Mouse (Mus musculus): Measurements from ENCODE around the gene Calm3. TPM values are rescaled to one million over a fixed set of nuclear protein-coding genes. Genes with fewer than 3 reads are reported as not detected.
A peak's percentile ranks its signal among the peaks of the same experiment; 100 is the strongest.

The Calm3 gene
- polyA plus RNA-seq, 1 experiment from 2014 or later = 295 TPM

DNA sequence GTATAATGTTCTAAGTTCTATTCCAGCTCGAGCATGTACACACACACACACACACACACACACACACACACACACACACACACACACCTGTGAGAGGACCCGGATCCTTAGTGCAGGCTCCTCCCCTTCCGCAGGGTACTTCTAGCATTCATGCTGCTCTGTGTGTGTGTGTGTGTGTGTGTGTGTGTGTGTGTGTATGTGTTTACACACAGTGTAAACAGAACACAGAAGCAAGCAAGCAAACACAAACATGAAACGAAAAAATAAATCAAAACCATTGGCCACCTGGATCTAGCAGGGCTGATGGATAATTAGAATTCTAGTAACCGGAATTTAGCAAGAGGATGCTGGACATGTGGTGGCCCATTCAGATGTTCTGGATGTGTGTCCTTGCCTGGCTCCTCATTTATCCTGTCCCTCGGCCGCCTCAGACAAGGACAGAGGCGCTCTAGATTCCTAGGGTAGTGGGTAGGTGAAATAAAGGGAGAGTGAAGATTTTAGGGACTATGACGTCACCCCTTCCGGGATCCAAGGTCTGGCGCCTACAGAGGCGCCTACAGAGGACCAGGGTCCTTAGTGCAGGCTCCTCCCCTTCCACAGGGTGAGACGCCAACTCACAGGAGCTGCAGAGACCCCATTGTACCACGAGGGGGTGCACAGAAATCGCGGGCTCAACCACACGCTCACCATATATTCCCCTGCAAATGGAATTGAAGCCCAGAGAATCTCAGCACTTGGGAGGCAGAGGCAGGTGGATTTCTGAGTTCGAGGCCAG lies 27.1 kb upstream of the Calm3 start:
- Histone ChIP-seq H3K9ac (ENCODE audit: low read length) (no peak overlapping the region), H3K27ac (ENCODE audit: low read depth, low read length) (no peak overlapping the region), H3K9me3 (ENCODE audit: control insufficient read depth, low read length) (no peaks in the 10 kb centered on the region), H3K27me3 (ENCODE audit: control insufficient read depth, insufficient read depth, low read length) (peaks cover 43% of the 10 kb centered on the region), H3K4me1 (ENCODE audit: control insufficient read depth, insufficient read depth, low read length) (peaks cover 25% of the 10 kb centered on the region), H3K36me3 (ENCODE audit: control insufficient read depth, insufficient read depth, low read length) (no peaks in the 10 kb centered on the region), H3K4me2 (no peak overlapping the region), H3K4me3 (ENCODE audit: low read depth, low read length) (no peak overlapping the region)
- peak; percentile 98 for DNase-seq (ENCODE audit: low spot score, missing footprints)
- peak; percentile 69 for ATAC-seq (ENCODE audit: low FRiP score)
- WGBS = 31% methylated on average over 18 of the region's 18 CpGs

DNA sequence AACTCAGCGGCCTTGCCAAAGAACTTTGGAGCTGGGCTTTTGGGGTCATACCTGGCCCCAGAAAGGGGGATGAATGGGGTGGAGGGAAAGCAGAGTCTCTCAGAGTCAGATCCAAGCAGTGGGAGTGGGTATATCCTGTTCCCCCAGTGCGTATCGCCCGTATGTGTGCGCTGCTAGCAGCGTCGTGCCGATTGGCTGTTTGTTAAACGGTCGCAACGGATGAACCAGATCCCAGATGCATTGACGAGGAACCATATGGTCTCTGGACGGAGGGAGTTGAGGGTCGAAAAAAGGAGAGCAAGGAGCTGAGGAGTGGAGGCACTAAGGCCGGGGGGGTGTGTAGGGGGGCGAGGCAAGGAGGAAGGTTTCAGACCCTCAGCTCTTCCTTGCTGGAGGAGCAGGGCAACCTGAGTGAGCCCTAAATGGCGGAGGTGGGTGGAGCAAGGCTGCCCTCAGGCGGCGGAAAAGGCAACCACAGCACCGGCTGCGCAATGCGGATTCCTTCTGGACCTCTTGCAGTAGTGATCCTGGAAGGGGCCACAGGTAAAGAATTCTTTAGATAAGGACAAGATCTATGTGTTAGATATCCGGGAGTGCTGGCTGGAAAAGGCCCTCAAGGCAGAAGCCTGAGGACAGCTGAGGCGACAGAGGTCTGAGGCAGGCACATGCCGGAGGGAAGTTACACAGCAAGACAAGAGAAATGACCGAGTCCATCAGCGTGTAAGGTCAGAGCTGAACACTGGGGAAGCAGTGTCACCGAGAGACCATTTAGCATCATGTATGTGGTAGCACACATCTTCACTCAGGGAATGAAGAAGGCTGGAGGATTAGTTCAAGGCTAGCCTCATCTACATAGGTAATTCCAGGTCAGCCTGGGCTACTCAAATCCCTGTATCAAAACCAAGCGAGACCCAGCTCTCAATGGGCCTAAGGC lies 26.3 kb upstream of the Calm3 start:
- H3K27me3 ChIP-seq (ENCODE audit: control insufficient read depth, insufficient read depth, low read length) = peaks cover 52% of the 10 kb centered on the region

DNA sequence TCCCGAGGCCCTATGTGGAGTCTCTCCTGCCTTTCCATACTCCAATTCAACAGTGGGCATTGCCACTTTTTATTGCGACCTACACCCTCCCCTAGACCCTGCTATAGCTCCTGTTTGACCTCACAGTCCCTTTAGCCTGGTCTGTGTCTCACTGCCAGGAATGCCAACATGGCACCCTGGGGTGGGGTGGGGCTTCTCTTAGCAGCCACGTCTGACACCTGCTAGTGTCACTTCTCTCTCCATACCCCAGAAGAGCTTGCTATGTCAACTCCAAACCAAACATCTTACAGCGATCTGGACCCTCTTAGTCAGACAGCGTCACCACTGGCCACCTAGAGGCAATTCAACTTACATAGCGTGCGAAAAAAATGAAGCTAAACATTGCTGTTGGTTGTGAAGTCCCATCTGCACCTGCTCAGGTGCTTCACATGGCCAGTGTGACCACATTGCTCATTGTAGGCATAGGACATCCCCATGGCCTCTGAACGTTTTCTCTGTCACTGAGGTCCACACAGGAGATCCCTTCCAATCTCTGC lies 25.1 kb upstream of the Calm3 start:
- ATAC-seq (ENCODE audit: low FRiP score) (no peak), DNase-seq (ENCODE audit: low spot score, missing footprints) (no peak)
- Histone ChIP-seq H3K27ac (ENCODE audit: low read depth, low read length) (no peak overlapping the region), H3K9me3 (ENCODE audit: control insufficient read depth, low read length) (no peaks in the 10 kb centered on the region), H3K4me2 (no peak overlapping the region), H3K4me1 (ENCODE audit: control insufficient read depth, insufficient read depth, low read length) (peaks cover 34% of the 10 kb centered on the region), H3K36me3 (ENCODE audit: control insufficient read depth, insufficient read depth, low read length) (no peaks in the 10 kb centered on the region), H3K4me3 (ENCODE audit: low read depth, low read length) (no peak overlapping the region), H3K9ac (ENCODE audit: low read length) (no peak overlapping the region), H3K27me3 (ENCODE audit: control insufficient read depth, insufficient read depth, low read length) (peaks cover 56% of the 10 kb centered on the region)
- WGBS = 46% methylated on average over 8 of the region's 8 CpGs

More for the DNA sequence above, 26.3 kb upstream of the Calm3 start:
- Histone ChIP-seq H3K36me3 (ENCODE audit: control insufficient read depth, insufficient read depth, low read length) (no peaks in the 10 kb centered on the region), H3K27ac (ENCODE audit: low read depth, low read length) (no peak overlapping the region), H3K4me2 (peak overlapping the region; percentile 55), H3K4me1 (ENCODE audit: control insufficient read depth, insufficient read depth, low read length) (peaks cover 29% of the 10 kb centered on the region), H3K9ac (ENCODE audit: low read length) (peak overlapping the region; percentile 48), H3K4me3 (ENCODE audit: low read depth, low read length) (peak overlapping the region; percentile 27), H3K9me3 (ENCODE audit: control insufficient read depth, low read length) (no peaks in the 10 kb centered on the region)
- DNase-seq (ENCODE audit: low spot score, missing footprints) = peak; percentile 99
- 13% methylated on average over 29 of the region's 29 CpGs for WGBS
- ATAC-seq (ENCODE audit: low FRiP score) = peak; percentile 56

DNA sequence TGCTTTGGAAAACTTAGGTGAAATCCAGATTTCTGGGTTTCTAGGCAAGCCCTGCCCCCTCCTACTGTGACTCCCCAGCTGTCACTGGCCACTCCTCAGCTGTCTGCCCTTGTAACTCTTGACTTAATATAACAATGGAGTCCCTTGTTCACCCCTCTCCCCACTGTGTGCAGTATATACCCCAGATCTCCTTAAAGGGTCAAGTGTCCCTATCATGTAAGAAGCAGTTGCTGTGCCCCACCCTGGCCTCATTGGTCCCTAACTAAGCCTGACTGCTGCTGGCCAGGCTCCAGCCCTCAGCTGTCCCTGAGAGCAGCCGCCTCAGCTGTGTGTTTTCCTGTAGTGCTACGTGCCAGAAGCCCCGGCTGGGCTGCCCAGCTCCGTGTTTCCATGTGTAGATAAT lies 24.0 kb upstream of the Calm3 start:
- Histone ChIP-seq H3K27me3 (ENCODE audit: control insufficient read depth, insufficient read depth, low read length) (peaks cover 56% of the 10 kb centered on the region), H3K27ac (ENCODE audit: low read depth, low read length) (no peak overlapping the region), H3K9ac (ENCODE audit: low read length) (peak overlapping the region; percentile 36; the same call in 1 of the 2 replicates), H3K36me3 (ENCODE audit: control insufficient read depth, insufficient read depth, low read length) (no peaks in the 10 kb centered on the region), H3K4me3 (ENCODE audit: low read depth, low read length) (peak overlapping the region; percentile 39), H3K9me3 (ENCODE audit: control insufficient read depth, low read length) (no peaks in the 10 kb centered on the region), H3K4me2 (peak overlapping the region; percentile 62), H3K4me1 (ENCODE audit: control insufficient read depth, insufficient read depth, low read length) (peaks cover 38% of the 10 kb centered on the region)
- no peak for ATAC-seq (ENCODE audit: low FRiP score)
- WGBS = 7% methylated on average over 4 of the region's 4 CpGs
- peak; percentile 88 for DNase-seq (ENCODE audit: low spot score, missing footprints)

- H3K36me3 ChIP-seq (ENCODE audit: control insufficient read depth, insufficient read depth, low read length) = no peaks in the 10 kb centered on the region
- 16% methylated on average over 21 of the region's 22 CpGs for WGBS
- H3K4me1 ChIP-seq (ENCODE audit: control insufficient read depth, insufficient read depth, low read length) = peaks cover 38% of the 10 kb centered on the region
- H3K9ac ChIP-seq (ENCODE audit: low read length) = peak overlapping the region; percentile 37
- DNase-seq (ENCODE audit: low spot score, missing footprints) (no peak), ATAC-seq (ENCODE audit: low FRiP score) (no peak)
- H3K4me3 ChIP-seq (ENCODE audit: low read depth, low read length) = peak overlapping the region; percentile 39
- peak overlapping the region; percentile 62 for H3K4me2 ChIP-seq
- peaks cover 56% of the 10 kb centered on the region for H3K27me3 ChIP-seq (ENCODE audit: control insufficient read depth, insufficient read depth, low read length)
- no peaks in the 10 kb centered on the region for H3K9me3 ChIP-seq (ENCODE audit: control insufficient read depth, low read length)
- no peak overlapping the region for H3K27ac ChIP-seq (ENCODE audit: low read depth, low read length)
Observed at GRCm38 (mm10) chr7:16947349-16947895, 23.5 kb upstream of the Calm3 start.

DNA sequence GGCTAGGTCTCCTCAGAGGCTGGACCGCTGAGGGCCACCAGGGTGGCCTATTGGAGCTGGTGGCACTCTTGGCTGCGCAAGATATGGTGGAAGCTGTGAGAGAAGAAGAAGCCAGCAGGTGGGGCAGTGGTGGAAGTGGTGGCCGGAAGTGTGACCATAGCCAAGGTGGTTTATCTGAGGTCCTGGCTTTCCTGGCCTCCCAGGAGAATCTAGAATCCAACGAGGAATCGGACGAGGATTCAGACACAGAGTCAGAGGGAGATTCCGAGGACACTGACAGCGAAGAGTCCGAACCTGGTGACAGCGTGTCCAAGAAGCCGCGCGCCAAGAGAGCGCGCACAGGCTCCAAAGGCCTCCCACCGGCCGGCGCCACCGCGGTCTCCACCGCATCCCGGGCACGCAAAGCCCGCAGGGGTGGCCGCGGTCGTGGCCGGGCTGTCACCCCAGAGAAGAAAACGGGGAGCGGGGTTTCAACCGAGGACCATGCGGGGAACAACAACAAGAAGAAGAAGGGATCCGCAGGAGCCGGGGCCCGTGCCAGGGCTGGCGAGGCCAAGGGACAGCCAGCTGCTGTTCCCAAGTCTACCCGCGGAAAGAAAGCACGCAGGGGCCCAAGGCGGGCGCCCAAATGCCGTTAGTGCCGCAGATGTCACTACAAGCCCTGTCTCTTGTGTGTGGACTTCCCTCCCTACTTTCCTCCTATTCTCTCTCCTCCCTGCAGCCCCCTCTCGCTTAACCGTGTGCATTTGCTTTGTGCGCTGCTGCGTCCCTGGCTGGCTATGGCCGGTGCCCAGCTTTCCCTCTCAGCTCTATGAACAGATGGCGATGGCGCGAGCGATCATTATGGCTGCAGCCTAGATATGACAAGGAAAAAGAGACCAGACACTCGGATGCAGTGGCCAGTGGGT lies 22.8 kb upstream of the Calm3 start:
- no peak overlapping the region for H3K27ac ChIP-seq (ENCODE audit: low read depth, low read length)
- WGBS = 2% methylated on average over 53 of the region's 53 CpGs
- peak overlapping the region; percentile 39 for H3K4me3 ChIP-seq (ENCODE audit: low read depth, low read length)
- no peaks in the 10 kb centered on the region for H3K36me3 ChIP-seq (ENCODE audit: control insufficient read depth, insufficient read depth, low read length)
- peak overlapping the region; percentile 37 for H3K9ac ChIP-seq (ENCODE audit: low read length)
- H3K9me3 ChIP-seq (ENCODE audit: control insufficient read depth, low read length) = no peaks in the 10 kb centered on the region
- H3K4me2 ChIP-seq = peak overlapping the region; percentile 62
- H3K27me3 ChIP-seq (ENCODE audit: control insufficient read depth, insufficient read depth, low read length) = peaks cover 56% of the 10 kb centered on the region
- peaks cover 38% of the 10 kb centered on the region for H3K4me1 ChIP-seq (ENCODE audit: control insufficient read depth, insufficient read depth, low read length)
- DNase-seq (ENCODE audit: low spot score, missing footprints) = peak; percentile 93
- no peak for ATAC-seq (ENCODE audit: low FRiP score)

- Histone ChIP-seq H3K9ac (ENCODE audit: low read length) (peak overlapping the region; percentile 80), H3K9me3 (ENCODE audit: control insufficient read depth, low read length) (no peaks in the 10 kb centered on the region), H3K27ac (ENCODE audit: low read depth, low read length) (no peak overlapping the region), H3K4me1 (ENCODE audit: control insufficient read depth, insufficient read depth, low read length) (peaks cover 38% of the 10 kb centered on the region), H3K27me3 (ENCODE audit: control insufficient read depth, insufficient read depth, low read length) (peaks cover 54% of the 10 kb centered on the region), H3K36me3 (ENCODE audit: control insufficient read depth, insufficient read depth, low read length) (no peaks in the 10 kb centered on the region), H3K4me3 (ENCODE audit: low read depth, low read length) (peak overlapping the region; percentile 62), H3K4me2 (peak overlapping the region; percentile 83)
- ATAC-seq (ENCODE audit: low FRiP score) (no peak), DNase-seq (ENCODE audit: low spot score, missing footprints) (peak; percentile 90)
- 10% methylated on average over 17 of the region's 17 CpGs for WGBS
Observed at GRCm38 (mm10) chr7:16945419-16945818, 21.5 kb upstream of the Calm3 start.

- peak overlapping the region; percentile 80 for H3K9ac ChIP-seq (ENCODE audit: low read length)
- H3K27ac ChIP-seq (ENCODE audit: low read depth, low read length) = peak overlapping the region; percentile 57
- H3K4me2 ChIP-seq = peak overlapping the region; percentile 83
- no peaks in the 10 kb centered on the region for H3K9me3 ChIP-seq (ENCODE audit: control insufficient read depth, low read length)
- H3K4me3 ChIP-seq (ENCODE audit: low read depth, low read length) = peak overlapping the region; percentile 62
- DNase-seq (ENCODE audit: low spot score, missing footprints) (no peak), ATAC-seq (ENCODE audit: low FRiP score) (no peak)
- H3K27me3 ChIP-seq (ENCODE audit: control insufficient read depth, insufficient read depth, low read length) = peaks cover 51% of the 10 kb centered on the region
- peaks cover 40% of the 10 kb centered on the region for H3K4me1 ChIP-seq (ENCODE audit: control insufficient read depth, insufficient read depth, low read length)
- no peaks in the 10 kb centered on the region for H3K36me3 ChIP-seq (ENCODE audit: control insufficient read depth, insufficient read depth, low read length)
- under 1% methylated on average over 22 of the region's 22 CpGs for WGBS
Observed at GRCm38 (mm10) chr7:16944808-16945315, 20.9 kb upstream of the Calm3 start.
